In the genomic region with DNA sequence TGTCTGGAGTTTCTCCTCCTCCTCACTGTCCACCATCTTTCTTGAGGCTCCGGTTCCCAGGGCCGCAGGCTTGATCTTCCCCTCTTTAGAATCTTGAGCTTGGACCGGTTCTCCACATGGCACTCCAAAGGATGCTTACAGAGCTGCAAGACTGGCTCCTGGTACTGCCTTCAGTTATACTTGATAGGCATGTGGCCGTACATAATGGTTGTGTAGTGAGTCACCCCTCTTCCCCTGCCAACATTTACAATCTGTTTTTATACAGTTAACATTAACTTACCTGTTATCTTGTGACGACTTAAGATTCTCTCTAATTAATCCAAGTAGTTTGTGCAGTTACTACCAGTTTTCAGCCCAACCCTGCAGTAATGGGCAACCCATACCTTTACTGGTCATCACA, we compare ENCODE assay signal across 32 mouse cellular contexts.
"Had no signal": no experiment of that assay in that cellular context is flagged by ENCODE, and none has a peak within 500 bp of the region (broad histone marks: within the 10 kb centered on the region; RNA-seq: fewer than 3 reads in every experiment).

No protein-coding gene starts in this region.

- H3K9ac ChIP-seq: limb, embryonic 12.5 days; limb, embryonic 13.5 days; limb, embryonic 15.5 days; liver, embryonic 12.5 days; liver, embryonic 13.5 days; liver, embryonic 14.5 days; liver, embryonic 15.5 days; liver, postnatal 0 days; lung, embryonic 14.5 days; lung, embryonic 15.5 days; midbrain, embryonic 12.5 days; midbrain, embryonic 13.5 days; midbrain, embryonic 15.5 days; neural tube, embryonic 12.5 days had no signal

- H3K4me2 ChIP-seq: limb, embryonic 12.5 days; limb, embryonic 13.5 days; limb, embryonic 15.5 days; liver, embryonic 11.5 days; liver, embryonic 12.5 days; liver, embryonic 13.5 days; liver, embryonic 15.5 days; lung, embryonic 14.5 days; lung, embryonic 15.5 days; midbrain, embryonic 11.5 days; midbrain, embryonic 12.5 days; midbrain, embryonic 13.5 days; midbrain, embryonic 15.5 days; neural tube, embryonic 12.5 days had no signal

- ATAC-seq: liver, embryonic 12.5 days; liver, postnatal 0 days; lung, postnatal 0 days; midbrain, embryonic 13.5 days; midbrain, embryonic 15.5 days; midbrain, embryonic 16.5 days had no signal

- H3K4me3 ChIP-seq: limb, embryonic 10.5 days; limb, embryonic 12.5 days; limb, embryonic 13.5 days; limb, embryonic 15.5 days; liver, embryonic 12.5 days; liver, embryonic 13.5 days; liver, embryonic 15.5 days; lung, embryonic 15.5 days; megakaryocyte, embryonic 14.5 days; midbrain, embryonic 10.5 days; midbrain, embryonic 12.5 days; midbrain, embryonic 13.5 days; midbrain, embryonic 15.5 days; myocyte; neural tube, embryonic 12.5 days had no signal

- H3K27ac ChIP-seq: limb, embryonic 10.5 days; limb, embryonic 12.5 days; limb, embryonic 13.5 days; limb, embryonic 15.5 days; liver, embryonic 12.5 days; liver, embryonic 13.5 days; liver, embryonic 14.5 days; liver, embryonic 15.5 days; lung, embryonic 15.5 days; macrophage; midbrain, embryonic 10.5 days; midbrain, embryonic 12.5 days; midbrain, embryonic 13.5 days; midbrain, embryonic 15.5 days; neural tube, embryonic 12.5 days had no signal

- H3K4me1 ChIP-seq: limb, embryonic 10.5 days; limb, embryonic 12.5 days; limb, embryonic 13.5 days; limb, embryonic 15.5 days; lung, embryonic 15.5 days; midbrain, embryonic 10.5 days; midbrain, embryonic 12.5 days; midbrain, embryonic 13.5 days; midbrain, embryonic 15.5 days; neural tube, embryonic 12.5 days had no signal

- H3K9me3 ChIP-seq: limb, embryonic 10.5 days; limb, embryonic 12.5 days; limb, embryonic 13.5 days; limb, embryonic 15.5 days; liver, embryonic 12.5 days; liver, embryonic 13.5 days; liver, embryonic 15.5 days; lung, embryonic 15.5 days; megakaryocyte, embryonic 14.5 days; midbrain, embryonic 10.5 days; midbrain, embryonic 12.5 days; midbrain, embryonic 13.5 days; midbrain, embryonic 15.5 days; neural tube, embryonic 12.5 days had no signal

- DNase-seq: left cerebral cortex, postnatal 4 days; liver; liver, embryonic 13.5 days; liver, postnatal 0 days; lung, adult 18-20 months; lung, adult 2 months; lung, embryonic 14.5 days; lung, postnatal 10 days; lung, postnatal 14 days; lung, postnatal 36 days; lung, postnatal 4 days; midbrain, embryonic 14.5 days had no signal

- H3K27me3 ChIP-seq: limb, embryonic 12.5 days; limb, embryonic 13.5 days; limb, embryonic 15.5 days; liver, embryonic 12.5 days; liver, embryonic 13.5 days; liver, embryonic 15.5 days; lung, embryonic 15.5 days; megakaryocyte, embryonic 14.5 days; midbrain, embryonic 12.5 days; midbrain, embryonic 13.5 days; midbrain, embryonic 15.5 days; neural tube, embryonic 12.5 days had no signal

- H3K36me3 ChIP-seq: limb, embryonic 10.5 days; limb, embryonic 12.5 days; limb, embryonic 13.5 days; limb, embryonic 15.5 days; liver, embryonic 12.5 days; liver, embryonic 13.5 days; lung, embryonic 15.5 days; midbrain, embryonic 10.5 days; midbrain, embryonic 12.5 days; midbrain, embryonic 13.5 days; midbrain, embryonic 15.5 days; neural tube, embryonic 12.5 days had no signal
